Mouse (Mus musculus) heart, embryonic 16.5 days (tissue): ENCODE data around the gene Tmprss2. TPM values are rescaled to one million over a fixed set of nuclear protein-coding genes. Genes with fewer than 3 reads are reported as not detected.

Experiments used
- ATAC-seq: fragments of 200-750 bp; cut with Nextera tagmentation; replicated peaks from 2 replicates; pipeline ENCODE4 v1.8.0; 2017; ENCODE audit warnings: moderate number of reproducible peaks; ENCODE audit not compliant: insufficient read depth, low FRiP score; ENCODE audit errors: extremely low read depth
- H3K27ac ChIP-seq: fragments of 300-500 bp; sonication (generic); 2 replicates; pipeline ENCODE4 v1.5.1; 2014; ENCODE audit warnings: mild to moderate bottlenecking, low read length, control low read depth, moderate library complexity
- H3K27me3 ChIP-seq: fragments of 300-500 bp; sonication (generic); 2 replicates; pipeline ENCODE4 v1.6.1; 2014; ENCODE audit warnings: low read length, mixed read lengths; ENCODE audit not compliant: control insufficient read depth, insufficient read depth
- H3K36me3 ChIP-seq: fragments of 300-500 bp; sonication (generic); 2 replicates; pipeline ENCODE4 v1.6.1; 2014; ENCODE audit not compliant: control insufficient read depth, insufficient read depth
- H3K4me1 ChIP-seq: fragments of 300-500 bp; sonication (generic); 2 replicates; pipeline ENCODE4 v1.6.1; 2014; ENCODE audit warnings: low read length, mixed read lengths; ENCODE audit not compliant: control insufficient read depth, insufficient read depth
- H3K4me2 ChIP-seq: fragments of 300-500 bp; sonication (generic); 2 replicates; pipeline ENCODE4 v1.6.1; 2014; ENCODE audit warnings: low read depth, mild to moderate bottlenecking, control low read depth, low read length
- H3K4me3 ChIP-seq: fragments of 300-500 bp; sonication (generic); 2 replicates; pipeline ENCODE4 v1.5.1; 2014; ENCODE audit warnings: mild to moderate bottlenecking, control low read depth, low read length
- H3K9ac ChIP-seq: fragments of 300-500 bp; sonication (generic); 2 replicates; pipeline ENCODE4 v1.6.1; 2014; ENCODE audit warnings: low read length, control low read depth
- H3K9me3 ChIP-seq: fragments of 300-500 bp; sonication (generic); replicated peaks from 2 replicates; pipeline ENCODE4 v1.6.1; 2016; ENCODE audit warnings: low read length; ENCODE audit not compliant: control insufficient read depth
- WGBS: fragments of 180-500 bp; shearing (Covaris S2); extraction: QIAGEN DNeasy Blood & Tissue Kit; methylation state at CpG from one replicate; pipeline ENCODE4 v1.1.7; 2014; 5-methylcytosine and 5-hydroxymethylcytosine counted together
- polyA plus RNA-seq: library from polyadenylated mRNA; unstranded; fragments of >200 nt; fragmentation: Nextera tagmentation; extraction: Ambion mirVana; gene quantifications from 2 replicates; pipeline ENCODE4 v1.2.1, GENCODE M21; 2015

Tmprss2 gene
- polyA plus RNA-seq, 1 experiment from 2014 or later = 0.72 TPM

- H3K9ac ChIP-seq = no peak overlapping the region
- H3K4me1 ChIP-seq = no peaks in the 10 kb centered on the region; the same call in 1 of the 2 replicates
- H3K4me3 ChIP-seq = no peak overlapping the region
- H3K4me2 ChIP-seq = no peak overlapping the region
- no peak overlapping the region for H3K27ac ChIP-seq
- no peaks in the 10 kb centered on the region for H3K27me3 ChIP-seq
- ATAC-seq = no peak
- WGBS = 63% methylated on average over 3 of the region's 3 CpGs
- no peaks in the 10 kb centered on the region for H3K36me3 ChIP-seq
- H3K9me3 ChIP-seq = no peaks in the 10 kb centered on the region
Observed at GRCm38 (mm10) chr16:97516341-97516740, 94.7 kb downstream of the Tmprss2 start.

Other genes starting within 250 kb of the Tmprss2 start
- 0.17 and 0.47 TPM in 2 replicates for gene Mx1, start 148.3 kb downstream of the Tmprss2 start, polyA plus RNA-seq
- 0.14 TPM in 1 of 2 replicates, not detected in the other for gene Fam3b, start 96.4 kb downstream of the Tmprss2 start, polyA plus RNA-seq
- gene Ripk4, start 152.6 kb upstream of the Tmprss2 start, polyA plus RNA-seq = 2.9 and 4.6 TPM in 2 replicates
- gene Prdm15, start 240.7 kb upstream of the Tmprss2 start, polyA plus RNA-seq = 6.3 and 7.0 TPM in 2 replicates